Mouse (Mus musculus) adrenal gland, postnatal 36 days (tissue): ENCODE measurements around the gene Ctu2. TPM values are rescaled to one million over a fixed set of nuclear protein-coding genes. Genes with fewer than 3 reads are reported as not detected.
A peak's percentile ranks its signal among the peaks of the same experiment; 100 is the strongest.

Experiments used
- DNase-seq, 2 experiments: peaks; one replicate each; pipeline ENCODE4 v3.0.0; 2021; ENCODE audit warnings: mixed read lengths in 1 of 2
- total RNA-seq, 2 experiments: library from RNA; stranded (reverse); gene quantifications; 2 replicates each; pipeline ENCODE4 v1.2.3; 2021

Gene Ctu2
- total RNA-seq, 2 experiments from 2014 or later: 20.0 to 29.1 TPM

- peak; percentile 89 to 90 for DNase-seq
These were observed 31.7 kb upstream of the Ctu2 start for GRCm38 (mm10) chr8:122444058-122444748.

- no peak for DNase-seq
These were observed 30.7 kb upstream of the Ctu2 start for GRCm38 (mm10) chr8:122445203-122445602.

- DNase-seq: no peak
These were observed 24.7 kb upstream of the Ctu2 start for GRCm38 (mm10) chr8:122451161-122451703.

- DNase-seq: no peak
These were observed 23.8 kb upstream of the Ctu2 start for GRCm38 (mm10) chr8:122452154-122452553.

- DNase-seq: no peak
These were observed 21.5 kb upstream of the Ctu2 start for GRCm38 (mm10) chr8:122454409-122454808.

GRCm38 (mm10) chr8:122457171-122457570 lies 18.8 kb upstream of the Ctu2 start:
- DNase-seq: no peak

- no peak for DNase-seq
These were observed 16.6 kb upstream of the Ctu2 start for GRCm38 (mm10) chr8:122459218-122459900.

GRCm38 (mm10) chr8:122459990-122460389 lies 16.0 kb upstream of the Ctu2 start:
- DNase-seq: no peak

GRCm38 (mm10) chr8:122460524-122461472 lies 15.1 kb upstream of the Ctu2 start, which contains the start of gene Snai3:
Gene Snai3, minus strand, starts transcription at chr8:122460733.
- peak; percentile 50 to 68 for DNase-seq

- no peak for DNase-seq
These were observed 14.3 kb upstream of the Ctu2 start for GRCm38 (mm10) chr8:122461473-122462148.

- no peak for DNase-seq
These were observed 13.4 kb upstream of the Ctu2 start for GRCm38 (mm10) chr8:122462510-122462909.

- no peak for DNase-seq
These were observed 12.0 kb upstream of the Ctu2 start for GRCm38 (mm10) chr8:122463651-122464640.

- peak in 1 of 2 experiments; percentile 60 for DNase-seq
These were observed 11.0 kb upstream of the Ctu2 start for GRCm38 (mm10) chr8:122464985-122465384.

GRCm38 (mm10) chr8:122467816-122468215 lies 8.1 kb upstream of the Ctu2 start:
- no peak for DNase-seq

GRCm38 (mm10) chr8:122469407-122469806 lies 6.5 kb upstream of the Ctu2 start:
- no peak for DNase-seq

- DNase-seq: no peak
These were observed 6.0 kb upstream of the Ctu2 start for GRCm38 (mm10) chr8:122469965-122470364.

GRCm38 (mm10) chr8:122470691-122471090 lies 5.3 kb upstream of the Ctu2 start:
- DNase-seq: no peak

GRCm38 (mm10) chr8:122473911-122474421 lies 2.0 kb upstream of the Ctu2 start:
- DNase-seq: no peak

- peak; percentile 74 to 78 for DNase-seq
These were observed 887 bp upstream of the Ctu2 start for GRCm38 (mm10) chr8:122474951-122475560.

GRCm38 (mm10) chr8:122482448-122482847 lies 6.5 kb downstream of the Ctu2 start:
- no peak for DNase-seq
